Mouse (Mus musculus): Measurements from ENCODE around the gene Nacad.

DNA sequence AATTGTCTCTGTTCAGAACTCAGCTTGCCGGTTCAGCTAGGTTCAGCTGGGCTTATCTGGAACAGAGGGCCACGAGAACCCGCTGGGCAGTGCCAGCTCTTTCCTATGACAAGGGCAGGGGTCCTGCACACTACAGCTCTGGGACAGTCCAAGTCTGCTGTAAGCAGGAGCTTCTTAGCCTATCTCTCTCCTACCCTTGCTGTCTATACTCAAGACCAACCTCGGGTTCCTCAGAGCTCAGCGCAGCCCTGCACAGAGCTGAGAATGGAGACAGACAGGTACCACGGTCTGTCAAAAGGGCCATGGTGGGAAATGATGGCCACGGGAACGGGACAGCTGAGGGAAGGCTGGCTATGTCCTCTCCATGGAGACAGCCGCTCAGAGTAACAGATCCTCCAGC, 2.6 kb downstream of the Nacad start:
- no peak for TF ChIP-seq POLR2A (IDR thresholded peaks at IDR 0.05; ENCODE audit: insufficient read depth, low read depth, low read length)
- no peak for TF ChIP-seq CTCF (IDR thresholded peaks at IDR 0.05)
- TF ChIP-seq EP300 (IDR thresholded peaks at IDR 0.05; ENCODE audit: insufficient read depth, low read depth, low read length): no peak
